ENCODE assay signal across 11 mouse cellular contexts in the genomic region with DNA sequence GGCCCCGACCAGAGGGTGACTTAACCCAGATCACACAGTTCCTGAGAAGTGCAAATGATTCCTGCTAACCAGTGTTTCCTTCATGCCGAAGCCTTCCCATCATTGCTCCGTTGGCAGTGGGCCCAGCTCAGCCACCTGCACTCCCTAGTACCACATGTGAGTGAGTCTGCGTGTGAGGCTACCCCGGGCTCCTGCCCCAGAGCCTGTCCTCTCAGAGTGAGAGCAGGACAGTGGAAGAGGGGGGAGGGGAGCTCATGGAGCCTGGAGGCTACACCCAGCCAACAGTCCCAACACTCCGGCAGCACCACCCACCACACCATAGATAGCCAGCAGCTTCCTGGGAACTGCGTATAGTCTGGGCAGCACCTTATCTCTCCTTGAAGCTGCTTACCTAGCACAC. TPM values are rescaled to one million over a fixed set of nuclear protein-coding genes. Genes with fewer than 3 reads are reported as not detected.
DNase-seq lines count a peak whose midpoint lies in the region; ATAC-seq lines count a peak whose summit lies in the region.
"Had no signal": no experiment of that assay in that cellular context is flagged by ENCODE, and none has a peak within 500 bp of the region (broad histone marks: within the 10 kb centered on the region; RNA-seq: fewer than 3 reads in every experiment).

No protein-coding gene starts in this region.

- ATAC-seq in embryonic facial prominence, embryonic 12.5 days (ENCODE audit: insufficient number of reproducible peaks, insufficient read depth, low FRiP score, low TSS enrichment): peak; percentile 68; the same call in 1 of the 2 replicates
- peak; percentile 43; the same call in 1 of the 2 replicates for ATAC-seq in limb, embryonic 12.5 days (ENCODE audit: insufficient number of reproducible peaks, insufficient read depth, low FRiP score, low TSS enrichment, low read depth)
- peak; percentile 49; the same call in 1 of the 2 replicates for ATAC-seq in embryonic facial prominence, embryonic 15.5 days (ENCODE audit: insufficient number of reproducible peaks, low FRiP score, low TSS enrichment, low read depth)
- ATAC-seq in megakaryocyte-erythroid progenitor cell, adult 5-6 weeks (replicated peaks; ENCODE audit: low FRiP score, low TSS enrichment, poor library complexity, severe bottlenecking): no peak
- ATAC-seq: liver, embryonic 12.5 days had no signal

- 61% methylated on average over 7 of the region's 7 CpGs for WGBS in embryonic facial prominence, embryonic 12.5 days
- WGBS in embryonic facial prominence, embryonic 10.5 days: 72% methylated on average over 7 of the region's 7 CpGs
- 53% methylated on average over 7 of the region's 7 CpGs for WGBS in limb, embryonic 12.5 days
- 74% methylated on average over 7 of the region's 7 CpGs for WGBS in limb, embryonic 10.5 days
- WGBS in embryonic facial prominence, embryonic 15.5 days: 34% methylated on average over 7 of the region's 7 CpGs

- H3K4me2 ChIP-seq in embryonic facial prominence, embryonic 12.5 days (replicated peaks): no peak overlapping the region
- no peak overlapping the region for H3K4me2 ChIP-seq in limb, embryonic 12.5 days
- no peak overlapping the region for H3K4me2 ChIP-seq in embryonic facial prominence, embryonic 15.5 days (replicated peaks)
- H3K4me2 ChIP-seq: liver, embryonic 12.5 days had no signal

- H3K4me3 ChIP-seq in embryonic facial prominence, embryonic 12.5 days: no peak overlapping the region
- H3K4me3 ChIP-seq in embryonic facial prominence, embryonic 10.5 days: no peak overlapping the region
- no peak overlapping the region for H3K4me3 ChIP-seq in limb, embryonic 12.5 days (replicated peaks)
- no peak overlapping the region for H3K4me3 ChIP-seq in limb, embryonic 10.5 days
- no peak overlapping the region for H3K4me3 ChIP-seq in embryonic facial prominence, embryonic 15.5 days (replicated peaks)
- H3K4me3 ChIP-seq: liver, embryonic 12.5 days had no signal

- no peaks in the 10 kb centered on the region for H3K36me3 ChIP-seq in embryonic facial prominence, embryonic 12.5 days
- H3K36me3 ChIP-seq in embryonic facial prominence, embryonic 10.5 days (replicated peaks): no peaks in the 10 kb centered on the region
- no peaks in the 10 kb centered on the region for H3K36me3 ChIP-seq in limb, embryonic 12.5 days
- no peaks in the 10 kb centered on the region for H3K36me3 ChIP-seq in limb, embryonic 10.5 days
- no peaks in the 10 kb centered on the region for H3K36me3 ChIP-seq in embryonic facial prominence, embryonic 15.5 days
- H3K36me3 ChIP-seq: liver, embryonic 12.5 days had no signal

- H3K27me3 ChIP-seq in embryonic facial prominence, embryonic 12.5 days: no peaks in the 10 kb centered on the region
- H3K27me3 ChIP-seq in embryonic facial prominence, embryonic 10.5 days (replicated peaks; ENCODE audit: low read depth, poor library complexity, severe bottlenecking): no peaks in the 10 kb centered on the region
- H3K27me3 ChIP-seq in limb, embryonic 12.5 days: no peaks in the 10 kb centered on the region
- H3K27me3 ChIP-seq in limb, embryonic 10.5 days (ENCODE audit: low read depth, poor library complexity, severe bottlenecking): no peaks in the 10 kb centered on the region
- H3K27me3 ChIP-seq in embryonic facial prominence, embryonic 15.5 days: no peaks in the 10 kb centered on the region

- no peak overlapping the region for H3K9ac ChIP-seq in embryonic facial prominence, embryonic 12.5 days
- no peak overlapping the region for H3K9ac ChIP-seq in limb, embryonic 12.5 days (replicated peaks)
- H3K9ac ChIP-seq in embryonic facial prominence, embryonic 15.5 days: no peak overlapping the region
- H3K9ac ChIP-seq: liver, embryonic 12.5 days had no signal

- no peak for DNase-seq in embryonic facial prominence, embryonic 10.5 days (ENCODE audit: low spot score)
- no peak for DNase-seq in limb, embryonic 10.5 days (ENCODE audit: low spot score)
- peak; percentile 39 to 41 for DNase-seq in right cerebral cortex, adult 2 months (ENCODE audit: low spot score in 2 of 2)
- no peak for DNase-seq in B cell, adult 2 months

- H3K4me1 ChIP-seq in embryonic facial prominence, embryonic 12.5 days: 0 out of 2 replicates have a peak, but pooled peaks cover 3% of the 10 kb centered on the region
- H3K4me1 ChIP-seq in embryonic facial prominence, embryonic 10.5 days: peaks cover 13% of the 10 kb centered on the region; the same call in 1 of the 2 replicates
- H3K4me1 ChIP-seq in limb, embryonic 12.5 days (replicated peaks): peaks cover 18% of the 10 kb centered on the region
- H3K4me1 ChIP-seq in limb, embryonic 10.5 days: peaks cover 20% of the 10 kb centered on the region
- H3K4me1 ChIP-seq in embryonic facial prominence, embryonic 15.5 days: 0 out of 2 replicates have a peak, but pooled peaks cover 15% of the 10 kb centered on the region
- H3K4me1 ChIP-seq: liver, embryonic 12.5 days had no signal

- no peaks in the 10 kb centered on the region for H3K9me3 ChIP-seq in embryonic facial prominence, embryonic 12.5 days
- no peaks in the 10 kb centered on the region for H3K9me3 ChIP-seq in embryonic facial prominence, embryonic 10.5 days
- no peaks in the 10 kb centered on the region for H3K9me3 ChIP-seq in limb, embryonic 12.5 days
- H3K9me3 ChIP-seq in limb, embryonic 10.5 days (replicated peaks): no peaks in the 10 kb centered on the region
- H3K9me3 ChIP-seq in embryonic facial prominence, embryonic 15.5 days (replicated peaks): no peaks in the 10 kb centered on the region
- H3K9me3 ChIP-seq: liver, embryonic 12.5 days had no signal

- no peak overlapping the region for H3K27ac ChIP-seq in embryonic facial prominence, embryonic 12.5 days
- no peak overlapping the region; the same call in 1 of the 2 replicates for H3K27ac ChIP-seq in embryonic facial prominence, embryonic 10.5 days (replicated peaks)
- no peak overlapping the region for H3K27ac ChIP-seq in limb, embryonic 12.5 days
- H3K27ac ChIP-seq in limb, embryonic 10.5 days: no peak overlapping the region
- H3K27ac ChIP-seq in embryonic facial prominence, embryonic 15.5 days (replicated peaks): no peak overlapping the region
- H3K27ac ChIP-seq: liver, embryonic 12.5 days had no signal

RNA-seq across cellular contexts. Expression of gene Socs1, which starts 35.5 kb away (rescaled TPM):
- polyA plus RNA-seq in embryonic facial prominence, embryonic 12.5 days (2016; fragmentation: Nextera tagmentation; extraction: Ambion mirVana): 11.4 and 12.5 TPM in 2 replicates
- 3.7 and 4.2 TPM in 2 replicates for polyA plus RNA-seq in embryonic facial prominence, embryonic 10.5 days (2016; fragmentation: Nextera tagmentation; extraction: Ambion mirVana)
- 8.9 and 9.5 TPM in 2 replicates for polyA plus RNA-seq in limb, embryonic 12.5 days (2016; fragmentation: Nextera tagmentation; extraction: Ambion mirVana)
- polyA plus RNA-seq in limb, embryonic 10.5 days (2016; fragmentation: Nextera tagmentation; extraction: Ambion mirVana): 3.5 and 4.6 TPM in 2 replicates
- 15.3 and 15.4 TPM in 2 replicates for polyA plus RNA-seq in embryonic facial prominence, embryonic 15.5 days (2015; fragmentation: Nextera tagmentation; extraction: Ambion mirVana)
- 0.39 and 1.4 TPM in 2 replicates for total RNA-seq in megakaryocyte-erythroid progenitor cell, adult 5-6 weeks (2014; fragmentation: Nextera tagmentation)
- total RNA-seq in megakaryocyte-erythroid progenitor cell, adult 5-6 weeks (2017): 0.80 and 1.1 TPM in 2 replicates

RNA-seq across cellular contexts. Expression of gene Tnp2, which starts 38.6 kb away (rescaled TPM):
- not detected in 2 replicates for polyA plus RNA-seq in embryonic facial prominence, embryonic 12.5 days (2016; fragmentation: Nextera tagmentation; extraction: Ambion mirVana)
- polyA plus RNA-seq in embryonic facial prominence, embryonic 10.5 days (2016; fragmentation: Nextera tagmentation; extraction: Ambion mirVana): not detected in 2 replicates
- polyA plus RNA-seq in limb, embryonic 12.5 days (2016; fragmentation: Nextera tagmentation; extraction: Ambion mirVana): not detected in 2 replicates
- not detected in 2 replicates for polyA plus RNA-seq in limb, embryonic 10.5 days (2016; fragmentation: Nextera tagmentation; extraction: Ambion mirVana)
- polyA plus RNA-seq in embryonic facial prominence, embryonic 15.5 days (2015; fragmentation: Nextera tagmentation; extraction: Ambion mirVana): not detected in 2 replicates
- total RNA-seq in megakaryocyte-erythroid progenitor cell, adult 5-6 weeks (2014; fragmentation: Nextera tagmentation): not detected in 2 replicates
- not detected in 2 replicates for total RNA-seq in megakaryocyte-erythroid progenitor cell, adult 5-6 weeks (2017)
- total RNA-seq: adrenal gland, adult 18-20 months had no signal
- polyA plus RNA-seq: frontal cortex, adult 2 months; liver, embryonic 12.5 days had no signal

RNA-seq across cellular contexts. Expression of gene Prm3, which starts 40.9 kb away (rescaled TPM):
- not detected in 2 replicates for polyA plus RNA-seq in embryonic facial prominence, embryonic 12.5 days (2016; fragmentation: Nextera tagmentation; extraction: Ambion mirVana)
- not detected in 2 replicates for polyA plus RNA-seq in embryonic facial prominence, embryonic 10.5 days (2016; fragmentation: Nextera tagmentation; extraction: Ambion mirVana)
- not detected in 2 replicates for polyA plus RNA-seq in limb, embryonic 12.5 days (2016; fragmentation: Nextera tagmentation; extraction: Ambion mirVana)
- polyA plus RNA-seq in limb, embryonic 10.5 days (2016; fragmentation: Nextera tagmentation; extraction: Ambion mirVana): not detected in 2 replicates
- not detected in 2 replicates for polyA plus RNA-seq in embryonic facial prominence, embryonic 15.5 days (2015; fragmentation: Nextera tagmentation; extraction: Ambion mirVana)
- total RNA-seq in megakaryocyte-erythroid progenitor cell, adult 5-6 weeks (2014; fragmentation: Nextera tagmentation): not detected in 2 replicates
- total RNA-seq in megakaryocyte-erythroid progenitor cell, adult 5-6 weeks (2017): not detected in 2 replicates
- total RNA-seq: adrenal gland, adult 18-20 months had no signal
- polyA plus RNA-seq: frontal cortex, adult 2 months; liver, embryonic 12.5 days had no signal

RNA-seq across cellular contexts. Expression of gene Prm2, which starts 46.1 kb away (rescaled TPM):
- polyA plus RNA-seq in embryonic facial prominence, embryonic 12.5 days (2016; fragmentation: Nextera tagmentation; extraction: Ambion mirVana): not detected in 2 replicates
- polyA plus RNA-seq in embryonic facial prominence, embryonic 10.5 days (2016; fragmentation: Nextera tagmentation; extraction: Ambion mirVana): not detected in 2 replicates
- polyA plus RNA-seq in limb, embryonic 12.5 days (2016; fragmentation: Nextera tagmentation; extraction: Ambion mirVana): not detected in 2 replicates
- not detected in 2 replicates for polyA plus RNA-seq in limb, embryonic 10.5 days (2016; fragmentation: Nextera tagmentation; extraction: Ambion mirVana)
- polyA plus RNA-seq in embryonic facial prominence, embryonic 15.5 days (2015; fragmentation: Nextera tagmentation; extraction: Ambion mirVana): not detected in 2 replicates
- total RNA-seq in megakaryocyte-erythroid progenitor cell, adult 5-6 weeks (2014; fragmentation: Nextera tagmentation): not detected in 2 replicates
- not detected in 2 replicates for total RNA-seq in megakaryocyte-erythroid progenitor cell, adult 5-6 weeks (2017)
- total RNA-seq: adrenal gland, adult 18-20 months had no signal
- polyA plus RNA-seq: frontal cortex, adult 2 months; liver, embryonic 12.5 days had no signal

RNA-seq across cellular contexts. Expression of gene Prm1, which starts 55.8 kb away (rescaled TPM):
- polyA plus RNA-seq in embryonic facial prominence, embryonic 12.5 days (2016; fragmentation: Nextera tagmentation; extraction: Ambion mirVana): not detected in 2 replicates
- polyA plus RNA-seq in embryonic facial prominence, embryonic 10.5 days (2016; fragmentation: Nextera tagmentation; extraction: Ambion mirVana): 0.36 TPM in 1 of 2 replicates, not detected in the other
- polyA plus RNA-seq in limb, embryonic 12.5 days (2016; fragmentation: Nextera tagmentation; extraction: Ambion mirVana): 0.51 TPM in 1 of 2 replicates, not detected in the other
- polyA plus RNA-seq in limb, embryonic 10.5 days (2016; fragmentation: Nextera tagmentation; extraction: Ambion mirVana): not detected in 2 replicates
- not detected in 2 replicates for polyA plus RNA-seq in embryonic facial prominence, embryonic 15.5 days (2015; fragmentation: Nextera tagmentation; extraction: Ambion mirVana)
- not detected in 2 replicates for total RNA-seq in megakaryocyte-erythroid progenitor cell, adult 5-6 weeks (2014; fragmentation: Nextera tagmentation)
- not detected in 2 replicates for total RNA-seq in megakaryocyte-erythroid progenitor cell, adult 5-6 weeks (2017)
- total RNA-seq: adrenal gland, adult 18-20 months had no signal
- polyA plus RNA-seq: frontal cortex, adult 2 months; liver, embryonic 12.5 days had no signal

Comparison
In these comparisons a context has a peak if more than half of its experiments do, and no peak if none do; other contexts are left out.
1. DNase-seq: peak in right cerebral cortex, adult 2 months (2 of 2); none in embryonic facial prominence, embryonic 10.5 days (single experiment), limb, embryonic 10.5 days (single experiment) and B cell, adult 2 months (0 of 2).